Mouse (Mus musculus) intestine, postnatal 0 days (tissue): Measurements from ENCODE around the gene Aldh3a2. TPM values are rescaled to one million over a fixed set of nuclear protein-coding genes. Genes with fewer than 3 reads are reported as not detected.
"Not testable (repeated sequence)": the region's sequence is repeated elsewhere in the genome, so short reads cannot be mapped to it uniquely, and the experiment has no call there.

Source experiments
- ATAC-seq: fragments of 200-750 bp; cut with Nextera tagmentation; 2 replicates; pipeline ENCODE4 v1.8.0; 2017; ENCODE audit warnings: mild to moderate bottlenecking, moderate TSS enrichment, moderate library complexity
- H3K27ac ChIP-seq: fragments of 300-500 bp; sonication (generic); 2 replicates; pipeline ENCODE4 v1.5.1; 2014; ENCODE audit warnings: mild to moderate bottlenecking, low read depth, low read length, moderate library complexity
- H3K27me3 ChIP-seq: fragments of 300-500 bp; sonication (generic); replicated peaks from 2 replicates; pipeline ENCODE4 v1.6.1; 2014; ENCODE audit warnings: low read length, mixed read lengths; ENCODE audit not compliant: control insufficient read depth, insufficient read depth
- H3K36me3 ChIP-seq: fragments of 300-500 bp; sonication (generic); 2 replicates; pipeline ENCODE4 v1.6.1; 2014; ENCODE audit warnings: mild to moderate bottlenecking, moderate library complexity; ENCODE audit not compliant: control insufficient read depth, insufficient read depth
- H3K4me1 ChIP-seq: fragments of 300-500 bp; sonication (generic); replicated peaks from 2 replicates; pipeline ENCODE4 v1.6.1; 2014; ENCODE audit warnings: antibody characterized with exemption, low read length, mixed read lengths; ENCODE audit not compliant: control insufficient read depth, insufficient read depth
- H3K4me2 ChIP-seq: fragments of 300-500 bp; sonication (generic); replicated peaks from 2 replicates; pipeline ENCODE4 v1.6.1; 2014; ENCODE audit warnings: low read depth, mild to moderate bottlenecking, moderate library complexity
- H3K4me3 ChIP-seq: fragments of 300-500 bp; sonication (generic); 2 replicates; pipeline ENCODE4 v1.5.1; 2014; ENCODE audit warnings: low read depth, low read length
- H3K9ac ChIP-seq: fragments of 300-500 bp; sonication (generic); 2 replicates; pipeline ENCODE4 v1.6.1; 2014; ENCODE audit warnings: mild to moderate bottlenecking, low read depth, low read length
- H3K9me3 ChIP-seq: fragments of 300-500 bp; sonication (generic); 2 replicates; pipeline ENCODE4 v1.6.1; 2016; ENCODE audit warnings: mixed run types; ENCODE audit not compliant: control insufficient read depth
- CTCF ChIP-seq: sonication (generic); IDR thresholded peaks from 2 replicates; pipeline ENCODE4 v1.5.1; 2016; ENCODE audit warnings: low read depth, mild to moderate bottlenecking, control low read depth, antibody characterized with exemption, moderate library complexity
- WGBS: fragments of 180-500 bp; shearing (Covaris S2); extraction: QIAGEN DNeasy Blood & Tissue Kit; methylation state at CpG from one replicate; pipeline ENCODE4 v1.1.7; 2014; 5-methylcytosine and 5-hydroxymethylcytosine counted together
- polyA plus RNA-seq: library from polyadenylated mRNA; unstranded; fragments of >200 nt; fragmentation: Nextera tagmentation; extraction: Ambion mirVana; gene quantifications from 2 replicates; pipeline ENCODE4 v1.2.1, GENCODE M21; 2015

Gene Aldh3a2
- polyA plus RNA-seq, 1 experiment from 2014 or later = 63.1 TPM

GRCm38 (mm10) chr11:61174291-61174820, 92.9 kb downstream of the Aldh3a2 start:
- Histone ChIP-seq H3K27ac (peak overlapping the region; percentile 92), H3K4me3 (peak overlapping the region; percentile 70), H3K27me3 (no peaks in the 10 kb centered on the region), H3K9me3 (no peaks in the 10 kb centered on the region), H3K4me2 (peak overlapping the region; percentile 94), H3K4me1 (no peaks in the 10 kb centered on the region), H3K36me3 (no peaks in the 10 kb centered on the region), H3K9ac (peak overlapping the region; percentile 83)
- 1% methylated on average over 28 of the region's 28 CpGs for WGBS
- peak; percentile 73 for TF ChIP-seq CTCF
- peak; percentile 20 for ATAC-seq

- 20% methylated on average over 15 of the region's 15 CpGs for WGBS
- peak overlapping the region; percentile 70; the same call in 1 of the 2 replicates for H3K4me3 ChIP-seq
- H3K9ac ChIP-seq = not testable (repeated sequence)
These were observed 93.8 kb downstream of the Aldh3a2 start for GRCm38 (mm10) chr11:61173477-61173876.

More at GRCm38 (mm10) chr11:61173477-61173876, 93.8 kb downstream of the Aldh3a2 start:
- H3K27me3 ChIP-seq, H3K9me3 ChIP-seq, ATAC-seq, H3K27ac ChIP-seq, H3K36me3 ChIP-seq, H3K4me1 ChIP-seq: not testable (repeated sequence)
- H3K4me2 ChIP-seq = peak overlapping the region; percentile 94

Other genes starting within 250 kb of the Aldh3a2 start
- 0.58 and 0.76 TPM in 2 replicates for gene Kcnj12, start 244.9 kb downstream of the Aldh3a2 start, polyA plus RNA-seq
- gene Tnfrsf13b, start 140.7 kb downstream of the Aldh3a2 start, polyA plus RNA-seq = 1.8 and 2.3 TPM in 2 replicates
- gene Usp22, start 92.4 kb downstream of the Aldh3a2 start, polyA plus RNA-seq = 26.3 and 27.0 TPM in 2 replicates
- 0.10 and 0.12 TPM in 2 replicates for gene Aldh3a1, start 59.9 kb downstream of the Aldh3a2 start, polyA plus RNA-seq
- gene Slc47a2, start 75.4 kb upstream of the Aldh3a2 start, polyA plus RNA-seq = not detected in 2 replicates
- 8.0 and 9.8 TPM in 2 replicates for gene Slc47a1, start 110.9 kb upstream of the Aldh3a2 start, polyA plus RNA-seq
- 0.56 and 0.69 TPM in 2 replicates for gene Rnf112, start 186.7 kb upstream of the Aldh3a2 start, polyA plus RNA-seq
- 78.2 and 97.0 TPM in 2 replicates for gene Mfap4, start 218.0 kb upstream of the Aldh3a2 start, polyA plus RNA-seq
- 14.5 and 16.2 TPM in 2 replicates for gene Mapk7, start 226.9 kb upstream of the Aldh3a2 start, polyA plus RNA-seq
- 6.1 TPM in 2 replicates for gene B9d1, start 237.7 kb upstream of the Aldh3a2 start, polyA plus RNA-seq